Mouse (Mus musculus): ENCODE data around the gene Rgs4. TPM values are rescaled to one million over a fixed set of nuclear protein-coding genes. Genes with fewer than 3 reads are reported as not detected.

Gene Rgs4
- polyA plus RNA-seq (2012) = not detected in 2 replicates

- H3K36me3 ChIP-seq (ENCODE audit: control insufficient read depth) = no peaks in the 10 kb centered on the region
- no peak within 1 kb of the TSS for H3K4me3 ChIP-seq (replicated peaks)
- no peak for TF ChIP-seq GATA1 (IDR thresholded peaks at IDR 0.05; ENCODE audit: low read length)
- no peak for TF ChIP-seq TAL1 (IDR thresholded peaks at IDR 0.05; ENCODE audit: low read length)
- peaks cover 4% of the 10 kb centered on the region; the same call in 1 of the 2 replicates for H3K9me3 ChIP-seq (ENCODE audit: control insufficient read depth, low read length)
- peaks cover 3% of the 10 kb centered on the region; the same call in 1 of the 2 replicates for H3K27me3 ChIP-seq (ENCODE audit: control insufficient read depth)
- H3K4me1 ChIP-seq (ENCODE audit: control insufficient read depth) = no peaks in the 10 kb centered on the region
Measured at GRCm38 (mm10) chr1:169747473-169747872, at the start of gene Rgs4. Gene Rgs4 (minus strand): TSS chr1:169747642.

- no peaks in the 10 kb centered on the region for H3K27me3 ChIP-seq (ENCODE audit: control insufficient read depth)
- no peak for TF ChIP-seq TAL1 (IDR thresholded peaks at IDR 0.05; ENCODE audit: low read length)
- H3K4me1 ChIP-seq (ENCODE audit: control insufficient read depth) = no peaks in the 10 kb centered on the region
- H3K4me3 ChIP-seq (replicated peaks) = no peak overlapping the region
- no peaks in the 10 kb centered on the region for H3K36me3 ChIP-seq (ENCODE audit: control insufficient read depth)
- peaks cover 8% of the 10 kb centered on the region; the same call in 1 of the 2 replicates for H3K9me3 ChIP-seq (ENCODE audit: control insufficient read depth, low read length)
Measured at GRCm38 (mm10) chr1:169792437-169792836, 45.0 kb upstream of the Rgs4 start.

GRCm38 (mm10) chr1:169785981-169786380, 38.5 kb upstream of the Rgs4 start:
- no peaks in the 10 kb centered on the region for H3K36me3 ChIP-seq (ENCODE audit: control insufficient read depth)
- H3K4me1 ChIP-seq (ENCODE audit: control insufficient read depth) = no peaks in the 10 kb centered on the region
- peaks cover 14% of the 10 kb centered on the region; the same call in 1 of the 2 replicates for H3K9me3 ChIP-seq (ENCODE audit: control insufficient read depth, low read length)
- H3K4me3 ChIP-seq (replicated peaks) = no peak overlapping the region
- H3K27me3 ChIP-seq (ENCODE audit: control insufficient read depth) = no peaks in the 10 kb centered on the region
- no peak for TF ChIP-seq TAL1 (IDR thresholded peaks at IDR 0.05; ENCODE audit: low read length)

GRCm38 (mm10) chr1:169776566-169776965, 29.1 kb upstream of the Rgs4 start:
- no peaks in the 10 kb centered on the region for H3K36me3 ChIP-seq (ENCODE audit: control insufficient read depth)
- TF ChIP-seq GATA1 (IDR thresholded peaks at IDR 0.05; ENCODE audit: low read length) (no peak), TAL1 (IDR thresholded peaks at IDR 0.05; ENCODE audit: low read length) (no peak)
- H3K27me3 ChIP-seq (ENCODE audit: control insufficient read depth) = no peaks in the 10 kb centered on the region
- H3K4me1 ChIP-seq (ENCODE audit: control insufficient read depth) = no peaks in the 10 kb centered on the region
- no peak overlapping the region for H3K4me3 ChIP-seq (replicated peaks)
- peaks cover 4% of the 10 kb centered on the region; the same call in 1 of the 2 replicates for H3K9me3 ChIP-seq (ENCODE audit: control insufficient read depth, low read length)

GRCm38 (mm10) chr1:169764619-169764955, 17.1 kb upstream of the Rgs4 start:
- H3K4me1 ChIP-seq (ENCODE audit: control insufficient read depth) = no peaks in the 10 kb centered on the region
- no peaks in the 10 kb centered on the region for H3K36me3 ChIP-seq (ENCODE audit: control insufficient read depth)
- no peaks in the 10 kb centered on the region; the same call in 1 of the 2 replicates for H3K9me3 ChIP-seq (ENCODE audit: control insufficient read depth, low read length)
- TF ChIP-seq GATA1 (IDR thresholded peaks at IDR 0.05; ENCODE audit: low read length) (no peak), TAL1 (IDR thresholded peaks at IDR 0.05; ENCODE audit: low read length) (no peak)
- H3K4me3 ChIP-seq (replicated peaks) = no peak overlapping the region
- no peaks in the 10 kb centered on the region for H3K27me3 ChIP-seq (ENCODE audit: control insufficient read depth)

- no peaks in the 10 kb centered on the region; the same call in 1 of the 2 replicates for H3K9me3 ChIP-seq (ENCODE audit: control insufficient read depth, low read length)
- TF ChIP-seq TAL1 (IDR thresholded peaks at IDR 0.05; ENCODE audit: low read length) (no peak), GATA1 (IDR thresholded peaks at IDR 0.05; ENCODE audit: low read length) (no peak)
- no peaks in the 10 kb centered on the region for H3K27me3 ChIP-seq (ENCODE audit: control insufficient read depth)
Measured at GRCm38 (mm10) chr1:169763858-169764618, 16.6 kb upstream of the Rgs4 start.

GRCm38 (mm10) chr1:169762524-169762923, 15.1 kb upstream of the Rgs4 start:
- no peak for TF ChIP-seq GATA1 (IDR thresholded peaks at IDR 0.05; ENCODE audit: low read length)
- no peak for TF ChIP-seq TAL1 (IDR thresholded peaks at IDR 0.05; ENCODE audit: low read length)
- Histone ChIP-seq H3K9me3 (ENCODE audit: control insufficient read depth, low read length) (no peaks in the 10 kb centered on the region; the same call in 1 of the 2 replicates), H3K36me3 (ENCODE audit: control insufficient read depth) (no peaks in the 10 kb centered on the region), H3K4me1 (ENCODE audit: control insufficient read depth) (no peaks in the 10 kb centered on the region), H3K4me3 (replicated peaks) (no peak overlapping the region), H3K27me3 (ENCODE audit: control insufficient read depth) (no peaks in the 10 kb centered on the region)

More at GRCm38 (mm10) chr1:169763858-169764618, 16.6 kb upstream of the Rgs4 start:
- no peaks in the 10 kb centered on the region for H3K4me1 ChIP-seq (ENCODE audit: control insufficient read depth)
- no peaks in the 10 kb centered on the region for H3K36me3 ChIP-seq (ENCODE audit: control insufficient read depth)
- no peak overlapping the region for H3K4me3 ChIP-seq (replicated peaks)

- no peak overlapping the region for H3K4me3 ChIP-seq (replicated peaks)
- no peaks in the 10 kb centered on the region for H3K4me1 ChIP-seq (ENCODE audit: control insufficient read depth)
- H3K9me3 ChIP-seq (ENCODE audit: control insufficient read depth, low read length) = no peaks in the 10 kb centered on the region
- H3K36me3 ChIP-seq (ENCODE audit: control insufficient read depth) = no peaks in the 10 kb centered on the region
- H3K27me3 ChIP-seq (ENCODE audit: control insufficient read depth) = no peaks in the 10 kb centered on the region
- TF ChIP-seq GATA1 (IDR thresholded peaks at IDR 0.05; ENCODE audit: low read length) (no peak), TAL1 (IDR thresholded peaks at IDR 0.05; ENCODE audit: low read length) (no peak)
Measured at GRCm38 (mm10) chr1:169756532-169756931, 9.1 kb upstream of the Rgs4 start.

GRCm38 (mm10) chr1:169752395-169752794, 5.0 kb upstream of the Rgs4 start:
- TF ChIP-seq TAL1 (IDR thresholded peaks at IDR 0.05; ENCODE audit: low read length) (no peak), GATA1 (IDR thresholded peaks at IDR 0.05; ENCODE audit: low read length) (no peak)

More at GRCm38 (mm10) chr1:169752395-169752794, 5.0 kb upstream of the Rgs4 start:
- no peaks in the 10 kb centered on the region for H3K36me3 ChIP-seq (ENCODE audit: control insufficient read depth)
- H3K4me3 ChIP-seq (replicated peaks) = no peak overlapping the region
- peaks cover under 1% of the 10 kb centered on the region; the same call in 1 of the 2 replicates for H3K27me3 ChIP-seq (ENCODE audit: control insufficient read depth)
- H3K9me3 ChIP-seq (ENCODE audit: control insufficient read depth, low read length) = no peaks in the 10 kb centered on the region
- no peaks in the 10 kb centered on the region for H3K4me1 ChIP-seq (ENCODE audit: control insufficient read depth)
